Mouse (Mus musculus) heart, adult 11 months (tissue): ENCODE measurements at regions not wholly inside any gene's neighbourhood (a gene's known extent, or its start where the extent isn't known, plus 50 kb on each side); places are given as distances from the start of the nearest gene placed in this dataset.

Experiments
- DNase-seq: peaks from one replicate; pipeline ENCODE4 v3.0.0; 2022

GRCm38 (mm10) chr2:131672646-131673045, 110.6 kb upstream of the Adra1d start:
- DNase-seq, result peak; percentile 82

DNA sequence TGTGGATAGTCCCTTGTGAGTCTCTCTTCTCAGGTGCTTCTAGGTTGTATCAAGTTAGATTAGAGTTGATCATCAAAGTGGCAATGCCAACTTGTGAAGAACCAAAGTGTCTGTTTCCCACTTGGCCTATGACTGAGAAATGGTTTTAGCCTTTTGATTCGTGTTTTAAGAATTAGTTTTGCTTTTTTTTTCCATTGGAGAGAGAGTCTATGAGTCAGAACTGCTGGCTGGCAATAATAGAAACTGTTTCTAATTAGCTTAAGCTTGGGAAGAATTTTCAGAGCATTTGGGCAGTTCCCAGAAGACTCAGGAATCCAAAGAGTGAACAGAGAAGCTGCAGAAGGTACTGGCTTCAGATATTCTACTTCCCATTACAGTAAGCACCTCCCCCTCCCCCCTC, 110.1 kb upstream of the Adra1d start:
- DNase-seq, result no peak

DNA sequence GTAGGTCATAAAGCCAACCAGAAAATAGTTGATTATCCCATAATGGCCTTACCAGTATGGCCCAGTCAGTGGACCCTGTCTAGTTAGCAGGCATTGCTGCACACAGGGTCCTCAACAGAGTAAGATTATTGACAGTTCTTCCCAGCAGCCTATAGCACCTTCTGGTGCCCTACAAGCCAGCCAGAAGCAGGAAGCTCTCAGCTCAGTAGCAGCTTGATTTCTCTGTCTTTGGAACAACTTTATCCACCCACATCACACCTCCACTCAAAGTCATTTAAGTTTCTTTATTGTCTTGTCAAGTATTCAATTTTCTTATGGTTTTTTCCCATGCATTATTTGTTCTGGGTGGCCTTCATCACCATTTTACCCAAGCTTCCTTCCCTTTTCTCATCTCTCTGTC, 108.8 kb upstream of the Adra1d start:
- peak; percentile 69 for DNase-seq

- peak; percentile 70 for DNase-seq
Observed at GRCm38 (mm10) chr2:131667874-131668273, 105.8 kb upstream of the Adra1d start.

DNA sequence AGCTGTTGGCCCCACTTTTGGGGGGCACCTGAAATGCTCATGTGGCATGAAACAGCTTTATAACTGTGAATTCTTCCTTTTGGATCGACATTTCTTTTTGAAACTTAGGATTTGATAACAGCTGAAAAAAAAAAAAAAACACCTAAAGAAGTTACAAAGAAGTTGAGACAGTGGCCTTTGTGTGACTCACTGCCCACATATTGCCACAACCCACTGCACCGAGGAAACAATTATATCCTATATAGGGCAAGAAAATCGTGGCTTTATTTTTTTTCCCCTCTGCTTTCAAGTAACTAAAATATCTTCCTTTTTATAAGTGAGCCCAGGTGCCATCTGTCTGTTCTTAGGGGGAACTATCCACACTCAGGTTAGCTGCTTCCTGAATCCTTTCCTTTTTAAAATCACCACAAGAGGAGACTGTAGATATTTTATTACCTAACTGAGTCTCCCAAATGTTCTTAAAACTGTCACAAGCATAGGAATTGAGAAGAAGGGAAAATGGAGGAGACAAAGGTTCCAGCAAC, 104.8 kb upstream of the Adra1d start:
- DNase-seq, result no peak

DNA sequence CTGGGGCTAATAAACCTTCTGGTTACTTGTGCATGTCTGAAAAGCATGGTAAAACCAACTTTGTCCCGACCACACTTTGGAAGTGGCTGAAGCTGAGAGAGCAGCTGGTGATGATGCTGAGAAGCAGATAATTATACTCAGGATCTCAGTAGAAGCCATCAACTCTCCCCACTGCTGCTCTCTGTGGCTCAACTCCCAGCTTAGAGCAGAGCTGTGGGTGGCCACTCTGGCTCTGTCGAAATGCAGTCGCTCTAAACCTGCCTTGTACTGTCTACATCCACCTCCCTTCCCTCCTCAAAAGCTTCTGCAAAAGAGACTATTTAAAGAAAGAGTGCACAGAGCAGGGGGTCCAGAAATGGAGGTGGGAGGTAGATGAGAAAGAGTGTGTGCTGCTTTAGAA, 102.5 kb upstream of the Adra1d start:
- DNase-seq, result no peak

DNA sequence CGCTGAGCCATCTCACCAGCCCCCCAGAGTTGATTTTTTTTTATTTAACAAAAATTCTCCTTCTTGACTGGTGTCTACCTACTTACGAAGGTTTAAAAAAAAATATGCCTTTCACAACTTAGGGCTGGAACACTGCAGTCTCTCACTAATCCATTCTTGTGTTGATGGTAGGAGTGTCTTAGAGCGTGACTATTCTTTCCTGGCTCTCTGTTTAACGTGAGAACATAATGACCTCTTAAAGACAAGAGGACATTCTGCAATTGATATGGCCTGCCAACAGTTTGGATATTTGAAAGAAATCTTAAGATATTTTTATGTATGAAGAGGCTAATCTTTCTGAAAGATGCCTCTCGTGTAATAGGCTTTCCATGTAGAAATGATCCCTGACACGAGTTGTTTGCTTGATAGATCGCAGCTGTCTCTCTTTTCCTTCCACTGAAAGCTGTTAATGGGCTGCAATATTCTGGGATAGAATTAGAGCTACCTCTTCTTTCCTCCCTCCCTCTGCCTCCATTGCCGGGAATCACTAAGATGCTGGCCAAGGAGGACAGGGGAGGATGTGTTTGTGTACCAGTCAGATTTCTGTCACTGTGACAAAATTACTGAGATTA, 101.2 kb upstream of the Adra1d start:
- no peak for DNase-seq

GRCm38 (mm10) chr2:131652197-131652596, 90.1 kb upstream of the Adra1d start:
- DNase-seq, result peak; percentile 98

- peak; percentile 90 for DNase-seq
Observed at GRCm38 (mm10) chr2:131650611-131651153, 88.6 kb upstream of the Adra1d start.

- no peak for DNase-seq
Observed at GRCm38 (mm10) chr2:131644166-131644858, 82.2 kb upstream of the Adra1d start.

GRCm38 (mm10) chr2:131642456-131642855, 80.4 kb upstream of the Adra1d start:
- no peak for DNase-seq

- peak; percentile 71 for DNase-seq
Observed at GRCm38 (mm10) chr2:131638996-131639605, 77.0 kb upstream of the Adra1d start.

DNA sequence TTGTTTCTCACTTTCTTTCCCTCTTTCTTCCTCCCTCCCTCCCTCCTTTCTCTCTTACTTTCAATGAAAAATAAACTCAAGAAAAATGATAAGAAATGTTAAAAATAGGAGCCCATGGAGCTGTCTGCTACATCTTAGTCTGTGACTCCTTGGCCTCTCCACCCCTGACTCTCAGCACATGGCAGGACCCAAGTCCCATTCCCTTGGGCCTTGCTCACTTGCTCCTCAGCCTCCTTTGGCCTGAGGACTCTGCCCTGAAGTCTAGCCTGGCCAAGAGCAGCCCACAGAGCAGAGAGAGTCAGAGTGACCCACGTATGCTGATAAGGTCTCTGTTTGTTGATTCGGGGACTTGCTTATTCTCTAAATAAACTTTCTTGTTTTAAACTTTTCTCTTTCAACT, 73.7 kb upstream of the Adra1d start:
- peak; percentile 92 for DNase-seq

GRCm38 (mm10) chr2:131617916-131618315, 55.8 kb upstream of the Adra1d start:
- DNase-seq, result no peak

- DNase-seq, result peak; percentile 41
Observed at GRCm38 (mm10) chr2:131612486-131612885, 50.4 kb upstream of the Adra1d start.
